Mouse (Mus musculus) heart, embryonic 12.5 days (tissue): ENCODE measurements at regions not wholly inside any gene's neighbourhood (a gene's known extent, or its start where the extent isn't known, plus 50 kb on each side); places are given as distances from the start of the nearest gene placed in this dataset.
A peak's percentile ranks its signal among the peaks of the same experiment; 100 is the strongest.
"Not testable (repeated sequence)": the region's sequence is repeated elsewhere in the genome, so short reads cannot be mapped to it uniquely, and the experiment has no call there.

Experiments
- ATAC-seq: fragments of 200-750 bp; cut with Nextera tagmentation; 2 replicates; pipeline ENCODE4 v1.8.0; 2017; ENCODE audit warnings: moderate TSS enrichment, moderate library complexity; ENCODE audit not compliant: insufficient number of reproducible peaks, low FRiP score
- H3K27ac ChIP-seq: fragments of 300-500 bp; sonication (generic); 2 replicates; pipeline ENCODE4 v1.5.1; 2016; ENCODE audit warnings: mild to moderate bottlenecking, moderate library complexity; ENCODE audit not compliant: poor library complexity, severe bottlenecking
- H3K27me3 ChIP-seq: fragments of 300-500 bp; sonication (generic); replicated peaks from 2 replicates; pipeline ENCODE4 v1.6.1; 2016; ENCODE audit warnings: mild to moderate bottlenecking, moderate library complexity
- H3K36me3 ChIP-seq: fragments of 300-500 bp; sonication (generic); 2 replicates; pipeline ENCODE4 v1.6.1; 2016; ENCODE audit warnings: mild to moderate bottlenecking, moderate library complexity
- H3K4me1 ChIP-seq: fragments of 300-500 bp; sonication (generic); replicated peaks from 2 replicates; pipeline ENCODE4 v1.6.1; 2016; ENCODE audit warnings: mild to moderate bottlenecking
- H3K4me2 ChIP-seq: fragments of 300-500 bp; sonication (generic); 2 replicates; pipeline ENCODE4 v1.6.1; 2016; ENCODE audit warnings: mild to moderate bottlenecking, moderate library complexity
- H3K4me3 ChIP-seq: fragments of 300-500 bp; sonication (generic); 2 replicates; pipeline ENCODE4 v1.5.1; 2016; ENCODE audit warnings: mild to moderate bottlenecking
- H3K9ac ChIP-seq: fragments of 300-500 bp; sonication (generic); 2 replicates; pipeline ENCODE4 v1.6.1; 2016; ENCODE audit warnings: mild to moderate bottlenecking, moderate library complexity
- H3K9me3 ChIP-seq: fragments of 300-500 bp; sonication (generic); replicated peaks from 2 replicates; pipeline ENCODE4 v1.6.1; 2016; ENCODE audit warnings: mild to moderate bottlenecking, moderate library complexity
- WGBS: fragments of 180-500 bp; shearing (Covaris S2); methylation state at CpG from one replicate; pipeline ENCODE4 v1.1.7; 2016; 5-methylcytosine and 5-hydroxymethylcytosine counted together

DNA sequence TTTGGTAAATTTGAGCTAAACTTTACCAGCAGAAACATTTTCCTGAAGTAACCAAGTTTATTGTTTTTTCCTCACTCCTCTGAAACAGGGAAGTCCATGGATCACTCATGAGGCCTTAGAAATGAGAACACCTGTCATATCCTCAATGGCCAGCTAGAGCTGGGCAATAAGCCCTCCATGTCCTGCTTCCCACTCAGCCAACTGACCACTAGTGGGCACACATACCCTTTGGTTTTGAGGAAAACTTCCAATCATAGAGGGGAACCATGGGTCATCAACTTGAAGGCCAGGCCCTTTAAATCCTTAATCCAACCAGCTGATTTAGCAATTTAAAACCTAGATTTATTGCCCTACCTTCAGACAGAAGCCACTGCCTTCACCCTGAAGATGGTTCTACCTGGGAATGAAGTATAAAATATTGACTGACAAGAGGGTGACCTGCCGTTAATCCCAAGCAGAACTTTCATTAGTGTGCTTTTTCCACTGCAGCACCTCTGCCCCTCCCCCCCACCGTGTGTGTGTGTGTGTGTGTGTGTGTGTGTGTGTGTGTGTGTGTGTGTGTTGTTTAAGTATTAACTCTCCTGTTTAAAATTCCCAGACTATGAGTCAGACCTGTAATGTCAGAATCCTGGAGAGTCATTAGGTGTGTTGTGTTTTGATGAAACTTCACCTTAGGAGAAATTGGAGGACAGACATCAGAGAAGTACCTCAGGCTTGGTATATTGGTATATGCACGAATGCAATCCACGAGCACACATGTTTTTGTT is 312.3 kb downstream of the Hdgfl1 start:
- no peak for ATAC-seq
- 76% methylated on average over 4 of the region's 4 CpGs for WGBS
- no peak overlapping the region for H3K9ac ChIP-seq

DNA sequence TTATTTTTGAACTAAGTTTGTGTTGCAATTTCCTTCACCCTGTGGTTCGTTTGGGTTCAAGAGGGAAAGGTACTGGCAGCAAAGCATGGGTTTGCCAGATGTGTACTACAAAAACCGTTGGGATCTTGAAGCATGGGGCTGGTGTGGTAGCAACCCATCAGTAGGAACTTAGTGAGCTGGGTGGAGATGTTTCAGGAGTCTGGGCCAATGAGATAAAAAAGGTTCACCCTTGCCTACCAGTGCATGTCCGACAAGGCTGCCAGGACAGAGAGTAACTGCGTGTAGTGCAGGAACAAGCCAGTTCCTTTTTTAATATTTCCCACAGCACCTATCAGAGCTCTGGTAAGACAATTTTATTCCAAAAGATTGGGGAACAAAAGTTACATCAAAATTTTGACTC is 343.3 kb downstream of the Hdgfl1 start:
- no peaks in the 10 kb centered on the region for H3K27me3 ChIP-seq
- H3K9me3 ChIP-seq = no peaks in the 10 kb centered on the region
- no peak overlapping the region for H3K4me2 ChIP-seq
- ATAC-seq = no peak
- no peak overlapping the region for H3K27ac ChIP-seq
- no peak overlapping the region for H3K9ac ChIP-seq
- whole genome bisulfite sequencing = 68% methylated on average over 4 of the region's 4 CpGs
- no peaks in the 10 kb centered on the region for H3K4me1 ChIP-seq
- no peaks in the 10 kb centered on the region for H3K36me3 ChIP-seq
- no peak overlapping the region for H3K4me3 ChIP-seq

More for the DNA sequence above, 312.3 kb downstream of the Hdgfl1 start:
- Histone ChIP-seq H3K4me2 (no peak overlapping the region), H3K27ac (no peak overlapping the region), H3K36me3 (no peaks in the 10 kb centered on the region), H3K4me1 (no peaks in the 10 kb centered on the region), H3K4me3 (no peak overlapping the region), H3K27me3 (no peaks in the 10 kb centered on the region), H3K9me3 (no peaks in the 10 kb centered on the region)

DNA sequence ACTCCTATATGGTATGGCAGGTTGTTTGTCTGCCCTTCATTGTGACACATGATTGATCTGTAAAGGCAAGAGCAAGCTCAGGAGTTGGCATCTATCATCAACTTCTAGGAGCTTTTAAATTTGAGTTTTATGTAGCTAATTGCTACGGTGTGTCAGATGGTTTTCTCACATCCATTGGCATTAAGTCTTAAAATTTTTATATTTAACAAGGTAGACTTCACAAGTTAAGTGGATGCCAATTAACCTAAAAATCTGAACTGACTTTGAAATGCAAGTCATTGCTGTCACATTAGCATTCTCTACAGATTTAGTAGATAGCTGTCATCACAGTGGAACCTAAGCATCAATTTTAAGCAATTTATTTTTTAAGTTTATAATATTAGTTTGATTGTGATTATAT is 345.5 kb downstream of the Hdgfl1 start:
- WGBS = 83% methylated on average over 1 of the region's 1 CpGs
- no peak for ATAC-seq
- H3K27me3 ChIP-seq = no peaks in the 10 kb centered on the region

DNA sequence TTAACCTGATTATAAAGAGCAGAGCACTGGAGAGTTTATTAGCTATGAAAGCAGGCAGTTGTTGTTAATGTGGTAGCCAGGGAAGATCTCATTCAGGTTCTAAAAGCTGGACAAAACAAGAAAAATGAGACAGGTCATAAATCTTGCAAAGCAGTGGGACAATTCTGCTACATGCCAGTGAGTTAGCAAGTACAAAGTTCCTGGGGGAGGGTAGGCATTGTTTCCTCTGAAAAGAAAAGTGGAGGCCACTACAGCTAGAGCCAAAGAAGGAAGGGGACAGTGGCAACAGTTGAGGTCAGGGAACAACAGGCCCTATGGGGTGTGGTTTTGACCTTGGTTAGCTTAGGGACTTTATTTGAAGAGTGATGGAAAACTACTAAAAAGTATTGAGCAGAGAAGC is 364.2 kb downstream of the Hdgfl1 start:
- ATAC-seq = no peak
- H3K9me3 ChIP-seq = no peaks in the 10 kb centered on the region
- no peak overlapping the region for H3K4me2 ChIP-seq
- H3K36me3 ChIP-seq = no peaks in the 10 kb centered on the region
- no peaks in the 10 kb centered on the region for H3K4me1 ChIP-seq
- H3K27ac ChIP-seq = no peak overlapping the region
- no peak overlapping the region for H3K9ac ChIP-seq
- no peak overlapping the region for H3K4me3 ChIP-seq
- no peaks in the 10 kb centered on the region for H3K27me3 ChIP-seq

More for the DNA sequence above, 345.5 kb downstream of the Hdgfl1 start:
- Histone ChIP-seq H3K27ac (no peak overlapping the region), H3K4me1 (no peaks in the 10 kb centered on the region), H3K4me2 (no peak overlapping the region), H3K4me3 (no peak overlapping the region), H3K9ac (no peak overlapping the region), H3K9me3 (no peaks in the 10 kb centered on the region), H3K36me3 (no peaks in the 10 kb centered on the region)

DNA sequence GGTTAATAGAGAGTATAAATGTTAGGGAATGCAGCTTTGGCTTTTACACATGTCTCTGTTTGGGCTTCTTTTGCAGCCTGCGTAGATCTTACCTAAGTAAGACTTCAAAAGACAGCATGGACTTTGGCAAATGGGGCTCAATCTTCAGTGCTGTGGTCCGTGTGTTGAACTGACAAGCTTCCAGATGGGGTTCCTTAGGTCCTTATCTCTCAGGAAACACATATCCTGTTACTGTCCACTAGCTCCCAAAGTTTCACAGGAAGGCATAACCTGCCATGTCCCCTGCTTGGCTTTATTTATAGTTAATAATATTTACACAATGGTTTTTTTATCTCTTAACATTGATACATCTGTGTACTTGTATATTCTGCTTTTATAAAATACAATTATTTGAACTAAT is 365.3 kb downstream of the Hdgfl1 start:
- Histone ChIP-seq H3K27me3 (no peaks in the 10 kb centered on the region), H3K27ac (no peak overlapping the region), H3K36me3 (no peaks in the 10 kb centered on the region), H3K4me2 (no peak overlapping the region), H3K9me3 (no peaks in the 10 kb centered on the region), H3K4me3 (no peak overlapping the region), H3K4me1 (no peaks in the 10 kb centered on the region), H3K9ac (no peak overlapping the region)
- no peak for ATAC-seq
- WGBS = 45% methylated on average over 2 of the region's 2 CpGs

DNA sequence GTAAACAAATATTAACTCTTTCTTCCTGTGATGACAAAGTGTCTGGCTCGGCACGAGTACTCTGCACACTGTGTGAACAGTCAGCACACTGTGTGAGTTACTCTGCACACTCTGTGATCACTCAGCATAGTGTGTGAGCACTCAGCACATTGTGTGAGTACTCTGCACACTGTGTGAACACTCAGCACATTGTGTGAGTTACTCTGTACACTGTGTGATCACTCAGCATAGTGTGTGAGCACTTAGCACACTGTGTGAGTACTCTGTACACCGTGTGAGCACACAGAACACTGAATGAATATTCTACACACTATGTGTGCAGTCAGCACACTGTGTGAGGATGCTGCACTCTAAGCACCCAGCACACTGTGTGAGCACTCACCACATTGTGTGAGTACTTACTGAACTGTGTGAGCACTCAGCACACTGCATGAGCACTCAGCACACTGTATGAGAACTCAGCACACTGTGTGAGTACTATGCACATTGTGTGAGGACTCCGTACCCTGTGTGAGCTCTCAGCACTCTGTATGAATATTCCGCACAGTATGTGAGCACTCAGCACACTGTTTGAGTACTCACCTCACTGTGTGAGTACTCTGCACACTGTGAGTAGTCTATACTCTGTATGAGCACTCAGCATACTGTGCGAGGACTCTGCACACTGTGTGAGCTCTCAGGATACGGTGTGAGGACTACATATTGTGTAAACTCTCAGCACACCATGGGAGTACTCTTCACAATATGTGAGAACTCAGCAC is 381.9 kb downstream of the Hdgfl1 start:
- H3K9ac ChIP-seq = no peak overlapping the region
- H3K27me3 ChIP-seq = no peaks in the 10 kb centered on the region
- no peaks in the 10 kb centered on the region for H3K36me3 ChIP-seq
- no peak for ATAC-seq
- WGBS = 84% methylated on average over 7 of the region's 7 CpGs
- H3K4me2 ChIP-seq = no peak overlapping the region
- H3K4me1 ChIP-seq = no peaks in the 10 kb centered on the region
- no peaks in the 10 kb centered on the region for H3K9me3 ChIP-seq
- no peak overlapping the region for H3K27ac ChIP-seq
- H3K4me3 ChIP-seq = no peak overlapping the region

DNA sequence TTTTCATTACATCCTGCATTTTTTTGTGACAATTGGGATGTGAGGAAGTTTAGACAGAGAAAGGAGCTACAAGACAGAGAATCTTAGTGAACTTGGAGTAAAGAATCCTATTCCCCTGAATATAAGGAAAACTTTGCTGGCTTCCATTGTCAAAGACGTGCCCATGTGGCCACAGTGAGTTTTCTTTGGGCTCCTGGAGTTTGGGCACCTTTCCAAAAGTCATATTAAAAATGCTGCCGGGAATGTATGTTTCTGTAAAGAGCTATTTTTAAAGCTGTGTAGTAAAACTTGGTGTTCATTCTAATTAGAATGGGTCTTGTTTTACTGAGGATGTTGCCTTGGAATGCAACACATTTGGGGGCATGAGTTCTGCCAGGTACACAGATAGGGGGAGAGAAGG is 387.3 kb downstream of the Hdgfl1 start:
- 55% methylated on average over 2 of the region's 2 CpGs for WGBS
- no peak overlapping the region for H3K27ac ChIP-seq
- ATAC-seq = no peak

DNA sequence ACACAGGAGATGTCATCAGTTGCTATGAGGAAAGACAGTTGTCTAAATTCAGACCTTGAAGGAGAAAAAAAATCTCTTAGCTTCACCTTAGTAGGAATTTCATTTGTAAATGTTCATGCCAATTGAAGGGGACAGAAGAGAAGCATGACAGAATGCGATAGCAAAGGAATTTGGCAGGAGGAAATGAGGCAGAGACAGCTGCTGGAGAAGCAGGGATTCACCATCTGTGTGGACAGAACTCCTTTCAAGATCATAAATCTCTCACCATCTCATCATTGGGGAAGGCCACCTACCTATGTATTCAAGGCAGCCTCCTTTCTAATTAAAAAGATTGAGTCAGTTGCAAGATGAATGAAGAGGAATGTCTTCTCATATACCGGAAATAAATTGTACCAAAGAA is 387.8 kb downstream of the Hdgfl1 start:
- Histone ChIP-seq H3K4me1 (peaks cover 5% of the 10 kb centered on the region; the same call in 1 of the 2 replicates), H3K36me3 (no peaks in the 10 kb centered on the region), H3K27ac (no peak overlapping the region), H3K4me3 (no peak overlapping the region), H3K9ac (no peak overlapping the region), H3K4me2 (no peak overlapping the region), H3K9me3 (no peaks in the 10 kb centered on the region), H3K27me3 (no peaks in the 10 kb centered on the region)
- 67% methylated on average over 2 of the region's 2 CpGs for WGBS
- ATAC-seq = no peak

More for the DNA sequence above, 387.3 kb downstream of the Hdgfl1 start:
- H3K27me3 ChIP-seq = no peaks in the 10 kb centered on the region
- H3K4me2 ChIP-seq = no peak overlapping the region
- H3K9ac ChIP-seq = no peak overlapping the region
- peaks cover 5% of the 10 kb centered on the region; the same call in 1 of the 2 replicates for H3K4me1 ChIP-seq
- no peaks in the 10 kb centered on the region for H3K9me3 ChIP-seq
- no peaks in the 10 kb centered on the region for H3K36me3 ChIP-seq
- no peak overlapping the region for H3K4me3 ChIP-seq

DNA sequence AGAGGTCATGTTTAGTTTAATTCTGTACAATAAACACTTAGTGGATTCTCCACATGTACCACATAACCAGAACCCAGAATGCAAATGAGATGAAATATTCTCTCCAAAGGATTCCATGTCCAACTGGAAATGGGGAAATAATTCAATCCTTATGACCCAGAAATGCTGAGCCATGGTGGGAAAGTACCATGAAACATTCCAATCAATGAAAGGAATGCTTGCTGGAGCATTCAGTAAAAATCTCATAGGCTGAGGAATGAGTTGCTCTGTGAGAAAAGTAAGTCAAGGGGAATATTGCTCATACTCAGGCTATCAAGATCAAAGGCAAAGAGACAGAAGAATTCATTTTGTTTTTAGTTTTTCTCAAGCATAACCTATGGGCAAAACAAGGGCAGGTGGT is 394.4 kb downstream of the Hdgfl1 start:
- Histone ChIP-seq H3K4me3 (no peak overlapping the region), H3K9me3 (no peaks in the 10 kb centered on the region), H3K4me1 (no peaks in the 10 kb centered on the region), H3K4me2 (no peak overlapping the region), H3K27me3 (no peaks in the 10 kb centered on the region), H3K9ac (no peak overlapping the region), H3K27ac (no peak overlapping the region), H3K36me3 (no peaks in the 10 kb centered on the region)
- no peak for ATAC-seq

DNA sequence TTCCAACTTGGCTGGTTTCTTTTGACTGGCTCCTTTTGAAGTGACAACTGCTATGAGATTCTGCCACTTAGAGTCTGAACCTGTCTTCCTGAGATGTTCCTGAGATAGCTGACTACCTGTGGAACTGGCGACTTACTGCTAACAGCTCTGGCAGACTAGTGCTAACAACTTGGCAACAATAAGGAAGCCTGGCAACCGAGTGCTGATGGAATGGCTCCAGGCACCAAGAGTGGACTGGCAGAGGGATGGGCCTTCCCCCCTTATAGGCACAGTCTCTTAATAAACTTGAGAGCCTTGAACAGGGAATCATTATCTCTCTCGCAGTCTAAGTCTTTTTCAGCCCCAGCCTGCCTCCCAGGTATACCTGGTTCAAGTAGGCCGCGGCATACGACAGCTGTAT is 404.1 kb downstream of the Hdgfl1 start:
- not testable (repeated sequence) for ATAC-seq, H3K36me3 ChIP-seq, H3K27me3 ChIP-seq, H3K4me3 ChIP-seq, H3K9me3 ChIP-seq, H3K4me1 ChIP-seq, H3K4me2 ChIP-seq, H3K27ac ChIP-seq, H3K9ac ChIP-seq
- 89% methylated on average over 6 of the region's 6 CpGs for WGBS

DNA sequence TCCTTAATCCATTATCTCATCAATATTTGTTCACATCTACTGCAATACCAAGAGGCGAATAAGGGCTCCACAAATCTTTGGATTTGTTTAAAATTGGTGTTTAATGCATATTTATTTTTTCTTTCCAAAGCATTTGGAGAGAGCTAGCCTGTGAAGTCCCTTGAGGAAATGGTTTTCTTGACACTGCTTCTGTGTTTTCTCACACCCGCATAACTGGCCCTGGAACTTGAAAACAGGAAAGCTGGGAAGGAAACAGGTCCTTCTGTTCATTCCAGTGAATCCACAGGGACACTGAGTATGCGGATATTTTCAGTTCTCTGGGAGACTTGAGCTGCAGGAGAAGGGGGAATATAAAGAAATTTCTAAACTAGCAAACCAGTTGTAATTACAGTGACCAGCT is 413.6 kb downstream of the Hdgfl1 start:
- no peak overlapping the region for H3K27ac ChIP-seq
- ATAC-seq = peak; percentile 42; the same call in 1 of the 2 replicates

More for the DNA sequence above, 413.6 kb downstream of the Hdgfl1 start:
- H3K9me3 ChIP-seq = 0 out of 2 replicates have a peak, but pooled peaks cover 2% of the 10 kb centered on the region
- WGBS = 34% methylated on average over 3 of the region's 3 CpGs
- no peaks in the 10 kb centered on the region for H3K36me3 ChIP-seq
- H3K9ac ChIP-seq = no peak overlapping the region
- no peak overlapping the region for H3K4me2 ChIP-seq
- no peaks in the 10 kb centered on the region for H3K4me1 ChIP-seq
- H3K4me3 ChIP-seq = no peak overlapping the region
- no peaks in the 10 kb centered on the region for H3K27me3 ChIP-seq
